Mouse (Mus musculus) CH12.LX (cell line): ENCODE data around the gene Cwc27. TPM values are rescaled to one million over a fixed set of nuclear protein-coding genes. Genes with fewer than 3 reads are reported as not detected.

Experiments
- DNase-seq: peaks from one replicate; pipeline ENCODE4 v3.0.0-alpha.2; 2013; ENCODE audit errors: extremely low read depth
- H3K27ac ChIP-seq: 2 replicates; pipeline ENCODE4 v1.5.1; 2012; ENCODE audit warnings: low read depth, mild to moderate bottlenecking, control low read depth, moderate library complexity; ENCODE audit not compliant: insufficient read depth
- H3K27me3 ChIP-seq: replicated peaks from 2 replicates; pipeline ENCODE3; 2012; ENCODE audit warnings: inconsistent platforms
- H3K36me3 ChIP-seq, 2 experiments: replicated peaks in 1 of 2; 2 replicates each; pipeline versions ENCODE3 to v1.6.1; 2012; ENCODE audit warnings: inconsistent platforms in 1 of 2, low read length in 1 of 2, mild to moderate bottlenecking in 1 of 2, mixed read lengths in 1 of 2, moderate library complexity in 1 of 2; ENCODE audit not compliant: control insufficient read depth in 1 of 2, insufficient read depth in 1 of 2
- H3K4me1 ChIP-seq, 2 experiments: 2 replicates each; pipeline ENCODE4 v1.6.1; 2012; ENCODE audit warnings: inconsistent platforms in 1 of 2, moderate library complexity in 1 of 2; ENCODE audit not compliant: insufficient read depth in 2 of 2, control insufficient read depth in 1 of 2
- H3K4me2 ChIP-seq: 2 replicates; pipeline ENCODE4 v1.6.1; 2012; ENCODE audit warnings: low read depth, mild to moderate bottlenecking, control low read depth; ENCODE audit not compliant: poor library complexity, insufficient read depth, severe bottlenecking
- H3K4me3 ChIP-seq, 3 experiments: fragments of 150-350 bp in 1 of 3; sonication (generic) in 1 of 3; replicated peaks in 1 of 3; 2 replicates each; pipeline versions ENCODE3 to v1.5.1; 2011 to 2012; ENCODE audit warnings: low read depth in 2 of 3, low read length in 2 of 3, mild to moderate bottlenecking in 2 of 3, moderate library complexity in 2 of 3, control low read depth in 1 of 3, improper control_type of control experiment in 1 of 3, inconsistent platforms in 1 of 3, mixed read lengths in 1 of 3; ENCODE audit not compliant: poor library complexity in 1 of 3
- H3K79me2 ChIP-seq: replicated peaks from 2 replicates; pipeline ENCODE4 v1.6.1; 2012; ENCODE audit warnings: mild to moderate bottlenecking, moderate library complexity; ENCODE audit not compliant: control insufficient read depth, poor library complexity, insufficient read depth, severe bottlenecking; ENCODE audit errors: extremely low read depth
- H3K9ac ChIP-seq: 2 replicates; pipeline ENCODE4 v1.6.1; 2012; ENCODE audit warnings: low read depth, mild to moderate bottlenecking, control low read depth, moderate library complexity; ENCODE audit not compliant: insufficient read depth
- H3K9me3 ChIP-seq: replicated peaks from 2 replicates; pipeline ENCODE3; 2012; ENCODE audit warnings: low read length, inconsistent platforms, mixed read lengths
- EP300 ChIP-seq: IDR thresholded peaks from 2 replicates; pipeline ENCODE4 v1.6.1; 2011; ENCODE audit warnings: low read length, improper control_type of control experiment
- IRF4 ChIP-seq: IDR thresholded peaks from 2 replicates; pipeline ENCODE4 v1.6.1; 2014; ENCODE audit warnings: low read depth, mild to moderate bottlenecking, inconsistent platforms, low read length, improper control_type of control experiment
- JUN ChIP-seq: IDR thresholded peaks from 2 replicates; pipeline ENCODE4 v1.6.1; 2011; ENCODE audit warnings: low read depth, mild to moderate bottlenecking, low read length, improper control_type of control experiment, moderate library complexity; ENCODE audit not compliant: insufficient read depth
- JUND ChIP-seq: conservative IDR thresholded peaks from 2 replicates; pipeline ENCODE4 v1.6.1; 2011; ENCODE audit warnings: low read depth, low read length, improper control_type of control experiment
- KAT2A ChIP-seq: IDR thresholded peaks from 2 replicates; pipeline ENCODE4 v1.6.1; 2012; ENCODE audit warnings: low read length, improper control_type of control experiment, inconsistent platforms; ENCODE audit not compliant: insufficient replicate concordance
- MAX ChIP-seq: IDR thresholded peaks from 2 replicates; pipeline ENCODE4 v1.6.1; 2011; ENCODE audit warnings: low read length, improper control_type of control experiment
- MEF2A ChIP-seq: IDR thresholded peaks from 2 replicates; pipeline ENCODE4 v1.6.1; 2014; ENCODE audit warnings: low read depth, mild to moderate bottlenecking, inconsistent platforms, low read length, improper control_type of control experiment, borderline replicate concordance
- MYC ChIP-seq: IDR thresholded peaks from 2 replicates; pipeline ENCODE4 v1.6.1; 2011; ENCODE audit warnings: low read depth, mild to moderate bottlenecking, improper control_type of control experiment, low read length
- NRF1 ChIP-seq: IDR thresholded peaks from 2 replicates; pipeline ENCODE4 v1.6.1; 2014; ENCODE audit warnings: low read depth, mild to moderate bottlenecking, inconsistent platforms, low read length, improper control_type of control experiment, moderate library complexity
- RAD21 ChIP-seq: IDR thresholded peaks from 2 replicates; pipeline ENCODE4 v1.6.1; 2011; ENCODE audit warnings: low read depth, mild to moderate bottlenecking, low read length, improper control_type of control experiment, moderate library complexity
- RCOR1 ChIP-seq: conservative IDR thresholded peaks from 2 replicates; pipeline ENCODE4 v1.6.1; 2012; ENCODE audit warnings: low read depth, mild to moderate bottlenecking, inconsistent platforms, low read length, improper control_type of control experiment
- SMC3 ChIP-seq: IDR thresholded peaks from 2 replicates; pipeline ENCODE4 v1.6.1; 2011; ENCODE audit warnings: low read depth, low read length, improper control_type of control experiment
- TBP ChIP-seq: conservative IDR thresholded peaks from 2 replicates; pipeline ENCODE4 v1.6.1; 2011; ENCODE audit warnings: low read depth, low read length, improper control_type of control experiment
- TCF12 ChIP-seq: IDR thresholded peaks from 2 replicates; pipeline ENCODE4 v1.6.1; 2014; ENCODE audit warnings: low read depth, mild to moderate bottlenecking, inconsistent platforms, low read length, improper control_type of control experiment
- USF2 ChIP-seq: conservative IDR thresholded peaks from 2 replicates; pipeline ENCODE4 v1.6.1; 2011; ENCODE audit warnings: low read depth, low read length, improper control_type of control experiment
- ZMIZ1 ChIP-seq: IDR thresholded peaks from 2 replicates; pipeline ENCODE4 v1.6.1; 2012; ENCODE audit warnings: low read depth, mild to moderate bottlenecking, inconsistent platforms, low read length, improper control_type of control experiment
- dilution Hi-C: fragments of 300-500 bp; cut with MboI; formaldehyde crosslinking; loops from 2 replicates; pipeline ENCODE4 v1.14.3; 2020; ENCODE audit warnings: low sequenced_read_pairs; ENCODE audit not compliant: extremely low pct_unique_long_range_greater_than_20kb, extremely low pct_ligation_motif_present
- in situ Hi-C: fragments of 300-500 bp; cut with MboI; formaldehyde crosslinking; loops from 3 replicates; pipeline ENCODE4 v1.14.3; 2019; ENCODE audit warnings: low sequenced_read_pairs, low pct_ligation_motif_present, low pct_unique_long_range_greater_than_20kb, mixed read lengths
- polyA plus RNA-seq: library from polyadenylated mRNA; unstranded; fragments of >175 nt; gene quantifications from 2 replicates; pipeline ENCODE4 v1.2.1, GENCODE M21; 2012; ENCODE audit warnings: low read depth; ENCODE audit not compliant: insufficient read length
- total RNA-seq, 2 experiments: library from RNA; depleted of rRNA; stranded (reverse); fragments of 300-350 nt in 1 of 2; fragments of >200 nt in 1 of 2; gene quantifications; 2 replicates each; pipeline ENCODE4 v1.2.3; 2012 to 2014

Cwc27 gene
- total and polyA plus RNA-seq, 3 experiments = 24.9 to 38.4 (median 26.0) TPM

DNA sequence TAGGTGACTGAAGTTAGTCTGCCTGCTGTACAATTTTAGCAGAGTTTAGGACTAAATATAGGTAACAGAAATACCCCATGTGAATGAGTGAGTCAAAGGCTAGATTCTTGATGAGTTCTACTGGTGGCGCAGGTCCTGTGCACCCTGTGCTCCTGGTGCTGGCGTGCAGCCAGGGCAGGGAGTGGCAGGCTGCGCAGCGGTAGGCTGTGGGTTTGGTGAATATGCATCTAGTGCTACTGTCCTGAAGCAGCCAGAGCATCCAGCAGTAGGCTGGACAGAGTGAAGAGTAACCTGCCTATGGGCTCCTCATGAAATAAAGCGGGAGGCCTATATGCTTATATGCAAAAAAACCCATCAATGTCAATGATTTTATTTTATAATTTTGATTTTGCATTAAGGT is 186.1 kb downstream of the Cwc27 start:
- dilution Hi-C loops (no loop called here), in situ Hi-C loops (no loop called here)
- Histone ChIP-seq H3K27me3 (no peaks in the 10 kb centered on the region), H3K4me1 (no peaks in the 10 kb centered on the region), H3K36me3 (peaks cover 12 to 44% of the 10 kb centered on the region in 2 experiments), H3K4me3 (no peak overlapping the region), H3K9ac (no peak overlapping the region), H3K79me2 (no peaks in the 10 kb centered on the region), H3K27ac (no peak overlapping the region), H3K4me2 (no peak overlapping the region), H3K9me3 (no peaks in the 10 kb centered on the region)
- TF ChIP-seq MAX (no peak), TBP (no peak)
- no peak for DNase-seq

DNA sequence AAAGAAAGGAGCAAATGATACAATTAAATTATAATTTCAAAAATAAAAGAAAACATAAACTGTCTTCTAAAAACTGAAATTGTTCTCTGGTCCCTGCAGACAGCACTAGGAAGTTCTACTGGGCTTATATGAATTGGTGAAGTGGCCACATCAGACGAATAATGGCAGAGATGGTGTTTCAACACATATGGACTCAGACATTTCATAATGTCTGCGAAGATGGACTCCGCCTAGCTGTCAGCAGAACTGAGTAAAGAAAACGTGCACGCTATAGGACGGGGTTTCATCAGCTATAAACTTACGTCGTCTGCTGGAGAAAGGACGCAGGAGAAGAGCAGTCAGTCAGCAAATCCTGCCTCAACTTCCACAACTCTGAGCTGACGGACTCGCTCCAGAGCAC is 187.3 kb downstream of the Cwc27 start:
- DNase-seq = no peak
- no peaks in the 10 kb centered on the region for H3K79me2 ChIP-seq
- H3K9ac ChIP-seq = no peak overlapping the region
- no peak overlapping the region for H3K4me2 ChIP-seq
- no peak overlapping the region for H3K27ac ChIP-seq
- no peaks in the 10 kb centered on the region for H3K4me1 ChIP-seq
- no peak overlapping the region for H3K4me3 ChIP-seq
- no peaks in the 10 kb centered on the region for H3K9me3 ChIP-seq
- H3K27me3 ChIP-seq = no peaks in the 10 kb centered on the region
- TF ChIP-seq ZMIZ1 (no peak), IRF4 (no peak), MYC (no peak), JUN (no peak), RAD21 (no peak), SMC3 (no peak), USF2 (no peak), EP300 (no peak)
- H3K36me3 ChIP-seq = peaks cover 12 to 50% of the 10 kb centered on the region in 2 experiments
- in situ Hi-C loops = no loop called here
- dilution Hi-C loops = no loop called here

DNA sequence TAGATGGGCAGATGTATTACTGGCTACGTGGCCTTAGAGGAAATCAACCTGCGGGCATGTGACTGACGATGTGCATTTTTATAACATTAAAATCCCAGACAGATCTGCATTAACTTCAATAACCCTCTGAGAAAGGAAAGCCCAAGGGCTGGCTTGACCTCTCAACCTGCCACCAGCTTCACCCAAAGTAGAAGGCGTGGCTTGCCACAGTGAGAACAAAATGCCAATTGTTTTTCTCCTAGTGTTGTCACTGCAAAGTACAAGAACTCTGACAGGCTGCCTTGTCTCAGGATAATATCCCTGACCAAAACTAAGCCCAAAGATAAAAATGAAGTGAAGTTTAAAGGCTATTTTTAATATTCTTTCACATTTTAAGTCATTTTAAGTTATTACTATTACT is 188.9 kb downstream of the Cwc27 start:
- Histone ChIP-seq H3K36me3 (peaks cover 12 to 43% of the 10 kb centered on the region in 2 experiments), H3K79me2 (no peaks in the 10 kb centered on the region), H3K27ac (no peak overlapping the region), H3K4me3 (no peak overlapping the region), H3K4me1 (no peaks in the 10 kb centered on the region), H3K4me2 (no peak overlapping the region), H3K9ac (no peak overlapping the region), H3K9me3 (no peaks in the 10 kb centered on the region), H3K27me3 (no peaks in the 10 kb centered on the region)
- TF ChIP-seq TCF12 (no peak), JUND (no peak), RCOR1 (no peak), MEF2A (no peak), RAD21 (no peak), MYC (no peak), NRF1 (no peak), KAT2A (no peak)
- in situ Hi-C loops = no loop called here
- dilution Hi-C loops = no loop called here
- DNase-seq = no peak
